Mouse (Mus musculus): ENCODE measurements around the gene Cyp2c67. TPM values are rescaled to one million over a fixed set of nuclear protein-coding genes. Genes with fewer than 3 reads are reported as not detected.
"Not testable (repeated sequence)": the region's sequence is repeated elsewhere in the genome, so short reads cannot be mapped to it uniquely, and the experiment has no call there.

Cyp2c67 gene
- not detected in 2 replicates for total RNA-seq (2012; rRNA removed)

- in situ Hi-C loops (cut with MboI; ENCODE audit: low sequenced_read_pairs in 2 of 2, unreplicated experiment in 2 of 2): no loop called here
- DNase-seq (ENCODE audit: low read depth, low spot score): no peak
- no peak for TF ChIP-seq CHD2 (IDR thresholded peaks at IDR 0.05; ENCODE audit: low read depth, low read length)
- no peak for TF ChIP-seq HCFC1 (IDR thresholded peaks at IDR 0.05; ENCODE audit: borderline replicate concordance, insufficient read depth, low read length)
- no peak for TF ChIP-seq ZC3H11A (IDR thresholded peaks at IDR 0.05; ENCODE audit: borderline replicate concordance, low read depth, low read length)
- TF ChIP-seq MAFK (IDR thresholded peaks at IDR 0.05; ENCODE audit: insufficient read depth, low read depth, low read length): no peak
- TF ChIP-seq ZNF384 (IDR thresholded peaks at IDR 0.05; ENCODE audit: low read depth, low read length): no peak
- Histone ChIP-seq H3K4me1 (ENCODE audit: control insufficient read depth in 2 of 2, insufficient read depth in 2 of 2, low read length in 2 of 2, poor library complexity in 1 of 2) (no peaks in the 10 kb centered on the region), H3K9me3 (ENCODE audit: control insufficient read depth, insufficient read depth, low read depth, low read length) (peaks cover 5% of the 10 kb centered on the region), H3K36me3 (ENCODE audit: control insufficient read depth, insufficient read depth, low read length, poor library complexity, severe bottlenecking) (no peaks in the 10 kb centered on the region), H3K27ac (ENCODE audit: insufficient read depth, low read depth, low read length, poor library complexity, severe bottlenecking) (no peak within 1 kb of the TSS), H3K4me3 (ENCODE audit: insufficient read depth in 1 of 2, low read depth in 1 of 2, low read length in 2 of 2, poor library complexity in 1 of 2, severe bottlenecking in 1 of 2) (no peak within 1 kb of the TSS), H3K9ac (ENCODE audit: insufficient read depth, low read depth, low read length, poor library complexity, severe bottlenecking) (no peak within 1 kb of the TSS)
Observed at GRCm38 (mm10) chr19:39648938-39649337, at the start of gene Cyp2c67. TSS of gene Cyp2c67 (minus strand) at chr19:39649051.

GRCm38 (mm10) chr19:39665650-39666049, 16.8 kb upstream of the Cyp2c67 start:
- in situ Hi-C loops (cut with MboI; ENCODE audit: low sequenced_read_pairs in 2 of 2, unreplicated experiment in 2 of 2); H3K4me3 ChIP-seq (ENCODE audit: insufficient read depth in 1 of 2, low read depth in 1 of 2, low read length in 2 of 2, poor library complexity in 1 of 2, severe bottlenecking in 1 of 2); H3K27ac ChIP-seq (ENCODE audit: insufficient read depth, low read depth, low read length, poor library complexity, severe bottlenecking); H3K9ac ChIP-seq (ENCODE audit: insufficient read depth, low read depth, low read length, poor library complexity, severe bottlenecking); H3K36me3 ChIP-seq (ENCODE audit: control insufficient read depth, insufficient read depth, low read length, poor library complexity, severe bottlenecking); H3K9me3 ChIP-seq (ENCODE audit: control insufficient read depth, insufficient read depth, low read depth, low read length); H3K4me1 ChIP-seq (ENCODE audit: control insufficient read depth in 2 of 2, insufficient read depth in 2 of 2, low read length in 2 of 2, poor library complexity in 1 of 2); DNase-seq (ENCODE audit: low read depth, low spot score): not testable (repeated sequence)

GRCm38 (mm10) chr19:39652381-39652780, 3.5 kb upstream of the Cyp2c67 start:
- TF ChIP-seq CHD2 (IDR thresholded peaks at IDR 0.05; ENCODE audit: low read depth, low read length) (no peak), ZC3H11A (IDR thresholded peaks at IDR 0.05; ENCODE audit: borderline replicate concordance, low read depth, low read length) (no peak), MAFK (IDR thresholded peaks at IDR 0.05; ENCODE audit: insufficient read depth, low read depth, low read length) (no peak), ZNF384 (IDR thresholded peaks at IDR 0.05; ENCODE audit: low read depth, low read length) (no peak), HCFC1 (IDR thresholded peaks at IDR 0.05; ENCODE audit: borderline replicate concordance, insufficient read depth, low read length) (no peak)
- Histone ChIP-seq H3K9ac (ENCODE audit: insufficient read depth, low read depth, low read length, poor library complexity, severe bottlenecking) (no peak overlapping the region), H3K4me3 (ENCODE audit: insufficient read depth in 1 of 2, low read depth in 1 of 2, low read length in 2 of 2, poor library complexity in 1 of 2, severe bottlenecking in 1 of 2) (no peak overlapping the region), H3K36me3 (ENCODE audit: control insufficient read depth, insufficient read depth, low read length, poor library complexity, severe bottlenecking) (no peaks in the 10 kb centered on the region), H3K27ac (ENCODE audit: insufficient read depth, low read depth, low read length, poor library complexity, severe bottlenecking) (no peak overlapping the region), H3K9me3 (ENCODE audit: control insufficient read depth, insufficient read depth, low read depth, low read length) (peaks cover 6% of the 10 kb centered on the region), H3K4me1 (ENCODE audit: control insufficient read depth in 2 of 2, insufficient read depth in 2 of 2, low read length in 2 of 2, poor library complexity in 1 of 2) (no peaks in the 10 kb centered on the region)
- no peak for DNase-seq (ENCODE audit: low read depth, low spot score)
- in situ Hi-C loops (cut with MboI; ENCODE audit: low sequenced_read_pairs in 2 of 2, unreplicated experiment in 2 of 2): no loop called here

GRCm38 (mm10) chr19:39647519-39647918, 1.3 kb downstream of the Cyp2c67 start:
- no peak for DNase-seq (ENCODE audit: low read depth, low spot score)
- TF ChIP-seq MAFK (IDR thresholded peaks at IDR 0.05; ENCODE audit: insufficient read depth, low read depth, low read length) (no peak), CHD2 (IDR thresholded peaks at IDR 0.05; ENCODE audit: low read depth, low read length) (no peak), ZC3H11A (IDR thresholded peaks at IDR 0.05; ENCODE audit: borderline replicate concordance, low read depth, low read length) (no peak), HCFC1 (IDR thresholded peaks at IDR 0.05; ENCODE audit: borderline replicate concordance, insufficient read depth, low read length) (no peak), ZNF384 (IDR thresholded peaks at IDR 0.05; ENCODE audit: low read depth, low read length) (no peak)
- no peak overlapping the region for H3K4me3 ChIP-seq (ENCODE audit: insufficient read depth in 1 of 2, low read depth in 1 of 2, low read length in 2 of 2, poor library complexity in 1 of 2, severe bottlenecking in 1 of 2)
- H3K4me1 ChIP-seq (ENCODE audit: control insufficient read depth in 2 of 2, insufficient read depth in 2 of 2, low read length in 2 of 2, poor library complexity in 1 of 2): no peaks in the 10 kb centered on the region
- no peak overlapping the region for H3K9ac ChIP-seq (ENCODE audit: insufficient read depth, low read depth, low read length, poor library complexity, severe bottlenecking)
- H3K27ac ChIP-seq (ENCODE audit: insufficient read depth, low read depth, low read length, poor library complexity, severe bottlenecking): no peak overlapping the region
- no peaks in the 10 kb centered on the region for H3K9me3 ChIP-seq (ENCODE audit: control insufficient read depth, insufficient read depth, low read depth, low read length)
- in situ Hi-C loops (cut with MboI; ENCODE audit: low sequenced_read_pairs in 2 of 2, unreplicated experiment in 2 of 2): no loop called here
- no peaks in the 10 kb centered on the region for H3K36me3 ChIP-seq (ENCODE audit: control insufficient read depth, insufficient read depth, low read length, poor library complexity, severe bottlenecking)

GRCm38 (mm10) chr19:39644551-39644950, 4.3 kb downstream of the Cyp2c67 start:
- H3K9me3 ChIP-seq (ENCODE audit: control insufficient read depth, insufficient read depth, low read depth, low read length); H3K36me3 ChIP-seq (ENCODE audit: control insufficient read depth, insufficient read depth, low read length, poor library complexity, severe bottlenecking); in situ Hi-C loops (cut with MboI; ENCODE audit: low sequenced_read_pairs in 2 of 2, unreplicated experiment in 2 of 2); H3K9ac ChIP-seq (ENCODE audit: insufficient read depth, low read depth, low read length, poor library complexity, severe bottlenecking); H3K27ac ChIP-seq (ENCODE audit: insufficient read depth, low read depth, low read length, poor library complexity, severe bottlenecking); H3K4me1 ChIP-seq (ENCODE audit: control insufficient read depth in 2 of 2, insufficient read depth in 2 of 2, low read length in 2 of 2, poor library complexity in 1 of 2); DNase-seq (ENCODE audit: low read depth, low spot score); H3K4me3 ChIP-seq (ENCODE audit: insufficient read depth in 1 of 2, low read depth in 1 of 2, low read length in 2 of 2, poor library complexity in 1 of 2, severe bottlenecking in 1 of 2): not testable (repeated sequence)

Other genes starting within 250 kb of the Cyp2c67 start
- gene Cyp2c38, start 186.0 kb downstream of the Cyp2c67 start, total RNA-seq (2012; rRNA removed): not detected in 2 replicates
- gene Cyp2c39, start 138.2 kb downstream of the Cyp2c67 start, total RNA-seq (2012; rRNA removed): not detected in 2 replicates
- gene Cyp2c68, start 92.0 kb upstream of the Cyp2c67 start, total RNA-seq (2012; rRNA removed): not detected in 2 replicates
- not detected in 2 replicates for gene Cyp2c40, start 163.8 kb upstream of the Cyp2c67 start, total RNA-seq (2012; rRNA removed)
- gene Cyp2c69, start 237.7 kb upstream of the Cyp2c67 start, total RNA-seq (2012; rRNA removed): 0.22 and 0.63 TPM in 2 replicates